Mouse (Mus musculus): ENCODE measurements at regions not wholly inside any gene's neighbourhood (a gene's known extent, or its start where the extent isn't known, plus 50 kb on each side); places are given as distances from the start of the nearest gene placed in this dataset.

DNA sequence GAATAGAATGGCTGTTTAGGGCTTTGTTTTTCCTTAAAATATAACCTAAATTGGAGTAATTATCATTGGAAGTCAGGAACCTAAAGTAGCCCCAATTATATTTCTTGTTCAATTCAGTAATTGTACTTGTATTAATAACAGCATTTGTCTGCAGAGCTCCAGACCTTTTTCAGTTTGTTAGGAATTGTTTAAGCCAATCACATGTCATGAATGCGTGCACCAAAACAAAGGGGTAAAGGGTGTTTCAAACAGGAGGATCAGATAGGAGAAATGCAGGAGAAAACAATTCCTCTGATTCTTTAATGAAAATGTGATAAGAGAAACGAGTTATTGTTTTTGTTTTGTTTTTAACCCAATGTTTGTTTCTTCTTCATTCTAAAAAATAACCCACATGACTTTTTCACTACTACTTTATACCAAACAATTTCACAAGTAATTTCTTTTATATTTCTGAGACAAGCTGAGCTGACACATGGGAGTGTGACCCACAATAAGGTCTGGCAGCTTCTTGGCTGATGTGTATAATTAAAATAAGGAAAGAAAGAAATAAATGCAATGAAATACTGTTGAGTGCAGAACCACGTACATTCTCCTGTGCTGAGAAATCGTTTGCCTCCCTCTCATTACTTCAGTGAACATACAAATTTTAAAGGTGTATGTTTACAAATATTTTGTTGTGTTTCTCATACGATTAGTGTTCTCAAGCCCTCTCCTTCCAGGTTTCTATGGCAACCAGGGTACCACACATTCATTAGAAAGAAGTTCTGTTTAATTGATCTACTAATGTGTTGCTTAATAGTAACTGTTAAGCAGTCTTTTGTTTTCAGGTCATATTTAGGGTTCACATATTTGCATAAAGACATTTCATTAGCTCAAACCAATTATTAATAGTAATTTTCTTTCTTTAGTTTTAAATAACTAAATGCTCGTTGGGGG lies 397.7 kb downstream of the Isl1 start:
- Histone ChIP-seq H3K4me3 (no peak overlapping the region), H3K36me3 (no peaks in the 10 kb centered on the region), H3K27me3 (no peaks in the 10 kb centered on the region), H3K27ac (no peak overlapping the region), H3K9ac (no peak overlapping the region), H3K4me2 (replicated peaks) (no peak overlapping the region), H3K9me3 (no peaks in the 10 kb centered on the region), H3K4me1 (no peaks in the 10 kb centered on the region)
- 73% methylated on average over 6 of the region's 6 CpGs for WGBS
- no peak for ATAC-seq (ENCODE audit: low FRiP score, low read depth)

- 69% methylated on average over 8 of the region's 8 CpGs for WGBS
These were observed 398.5 kb downstream of the Isl1 start for GRCm38 (mm10) chr13:115910866-115911449.

GRCm38 (mm10) chr13:115880616-115881015 lies 428.9 kb downstream of the Isl1 start:
- Histone ChIP-seq H3K27ac (no peak overlapping the region), H3K4me1 (no peaks in the 10 kb centered on the region), H3K4me3 (no peak overlapping the region), H3K9ac (no peak overlapping the region), H3K9me3 (no peaks in the 10 kb centered on the region), H3K36me3 (no peaks in the 10 kb centered on the region), H3K4me2 (replicated peaks) (no peak overlapping the region), H3K27me3 (no peaks in the 10 kb centered on the region)
- WGBS: 34% methylated on average over 1 of the region's 1 CpGs
- peak; percentile 73; the same call in 1 of the 2 replicates for ATAC-seq (ENCODE audit: low FRiP score, low read depth)

More at GRCm38 (mm10) chr13:115910866-115911449, 398.5 kb downstream of the Isl1 start:
- Histone ChIP-seq H3K4me1 (no peaks in the 10 kb centered on the region), H3K9me3 (no peaks in the 10 kb centered on the region), H3K9ac (no peak overlapping the region), H3K27ac (no peak overlapping the region), H3K27me3 (no peaks in the 10 kb centered on the region), H3K4me3 (no peak overlapping the region), H3K36me3 (no peaks in the 10 kb centered on the region), H3K4me2 (replicated peaks) (no peak overlapping the region)
- ATAC-seq (ENCODE audit: low FRiP score, low read depth): no peak

DNA sequence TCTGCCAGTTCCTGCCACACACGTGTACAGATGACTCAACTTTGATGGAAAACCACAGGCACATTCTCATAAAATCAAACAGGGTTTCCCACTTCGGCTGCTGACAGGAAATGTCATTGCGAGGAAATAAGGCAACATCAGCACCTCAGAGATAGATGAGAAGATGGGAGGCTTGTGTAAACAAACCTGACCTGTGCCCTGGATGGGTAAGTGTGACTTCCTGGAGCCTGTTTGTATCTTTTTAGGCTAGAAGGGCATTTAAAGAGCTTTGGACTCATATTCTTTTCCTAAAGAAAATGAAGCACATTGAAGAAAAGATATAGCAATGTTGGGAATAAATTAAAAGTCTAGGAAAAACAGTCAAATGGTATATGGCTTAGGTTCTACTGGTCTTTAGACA lies 449.0 kb downstream of the Isl1 start:
- no peaks in the 10 kb centered on the region for H3K36me3 ChIP-seq
- no peak overlapping the region for H3K9ac ChIP-seq
- H3K9me3 ChIP-seq: no peaks in the 10 kb centered on the region
- no peak overlapping the region for H3K4me2 ChIP-seq (replicated peaks)
- no peaks in the 10 kb centered on the region for H3K27me3 ChIP-seq
- H3K4me3 ChIP-seq: no peak overlapping the region
- no peaks in the 10 kb centered on the region for H3K4me1 ChIP-seq
- ATAC-seq (ENCODE audit: low FRiP score, low read depth): no peak
- 19% methylated on average over 3 of the region's 3 CpGs for WGBS
- H3K27ac ChIP-seq: no peak overlapping the region

GRCm38 (mm10) chr13:115856632-115857031 lies 452.9 kb downstream of the Isl1 start:
- Histone ChIP-seq H3K9ac (no peak overlapping the region), H3K27me3 (no peaks in the 10 kb centered on the region), H3K36me3 (no peaks in the 10 kb centered on the region), H3K9me3 (no peaks in the 10 kb centered on the region), H3K4me2 (replicated peaks) (no peak overlapping the region), H3K4me1 (no peaks in the 10 kb centered on the region), H3K27ac (no peak overlapping the region), H3K4me3 (no peak overlapping the region)
- 70% methylated on average over 4 of the region's 4 CpGs for WGBS
- no peak for ATAC-seq (ENCODE audit: low FRiP score, low read depth)

GRCm38 (mm10) chr13:115852689-115853356 lies 456.7 kb downstream of the Isl1 start:
- ATAC-seq (ENCODE audit: low FRiP score, low read depth): no peak
- H3K4me3 ChIP-seq: no peak overlapping the region
- H3K4me1 ChIP-seq: no peaks in the 10 kb centered on the region
- no peaks in the 10 kb centered on the region for H3K27me3 ChIP-seq
- H3K4me2 ChIP-seq (replicated peaks): no peak overlapping the region
- 50% methylated on average over 3 of the region's 3 CpGs for WGBS
- H3K36me3 ChIP-seq: no peaks in the 10 kb centered on the region
- no peak overlapping the region for H3K27ac ChIP-seq
- H3K9me3 ChIP-seq: no peaks in the 10 kb centered on the region
- no peak overlapping the region for H3K9ac ChIP-seq

DNA sequence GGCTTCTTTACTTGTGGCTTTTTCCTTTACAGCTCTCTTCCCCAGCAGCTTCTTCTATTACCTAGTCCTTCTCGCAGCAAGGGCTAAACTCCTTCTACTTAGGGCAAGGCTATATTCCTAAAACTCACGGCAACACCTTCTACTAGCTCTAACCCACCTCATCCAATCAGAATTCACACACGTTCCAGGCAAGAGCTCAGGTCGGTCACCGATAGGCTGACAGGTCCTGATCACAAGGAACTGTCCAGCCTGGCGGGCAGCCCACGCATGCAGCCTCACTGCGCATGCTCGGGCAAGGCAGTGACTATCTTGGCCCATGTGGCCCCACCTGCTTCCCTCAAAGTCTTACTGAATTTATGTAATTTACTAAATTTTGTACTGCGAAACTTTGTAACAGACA lies 466.4 kb downstream of the Isl1 start:
- H3K4me1 ChIP-seq: no peaks in the 10 kb centered on the region
- H3K36me3 ChIP-seq: no peaks in the 10 kb centered on the region
- no peak for ATAC-seq (ENCODE audit: low FRiP score, low read depth)
- H3K9ac ChIP-seq: no peak overlapping the region
- no peak overlapping the region for H3K4me2 ChIP-seq (replicated peaks)
- no peak overlapping the region for H3K27ac ChIP-seq
- no peaks in the 10 kb centered on the region for H3K9me3 ChIP-seq
- WGBS: 64% methylated on average over 10 of the region's 10 CpGs
- no peak overlapping the region for H3K4me3 ChIP-seq
- no peaks in the 10 kb centered on the region for H3K27me3 ChIP-seq

- Histone ChIP-seq H3K27ac (no peak overlapping the region), H3K27me3 (no peaks in the 10 kb centered on the region), H3K9ac (no peak overlapping the region), H3K36me3 (no peaks in the 10 kb centered on the region), H3K4me1 (peaks cover 11% of the 10 kb centered on the region), H3K4me3 (no peak overlapping the region), H3K9me3 (no peaks in the 10 kb centered on the region), H3K4me2 (replicated peaks) (no peak overlapping the region)
- 32% methylated on average over 6 of the region's 6 CpGs for WGBS
- ATAC-seq (ENCODE audit: low FRiP score, low read depth): peak; percentile 82
These were observed 473.2 kb downstream of the Isl1 start for GRCm38 (mm10) chr13:115836203-115836768.

GRCm38 (mm10) chr13:115825191-115825590 lies 484.3 kb downstream of the Isl1 start:
- no peak for ATAC-seq (ENCODE audit: low FRiP score, low read depth)
- H3K4me1 ChIP-seq: 0 out of 2 replicates have a peak, but pooled peaks cover 4% of the 10 kb centered on the region
- WGBS: 32% methylated on average over 6 of the region's 6 CpGs

GRCm38 (mm10) chr13:115822527-115822926 lies 487.0 kb downstream of the Isl1 start:
- H3K4me3 ChIP-seq: no peak overlapping the region
- no peaks in the 10 kb centered on the region for H3K27me3 ChIP-seq
- H3K36me3 ChIP-seq: no peaks in the 10 kb centered on the region
- no peak overlapping the region for H3K27ac ChIP-seq
- no peaks in the 10 kb centered on the region for H3K9me3 ChIP-seq
- 0 out of 2 replicates have a peak, but pooled peaks cover 4% of the 10 kb centered on the region for H3K4me1 ChIP-seq
- no peak overlapping the region for H3K9ac ChIP-seq
- ATAC-seq (ENCODE audit: low FRiP score, low read depth): no peak
- 47% methylated on average over 1 of the region's 1 CpGs for WGBS
- H3K4me2 ChIP-seq (replicated peaks): no peak overlapping the region

More at GRCm38 (mm10) chr13:115825191-115825590, 484.3 kb downstream of the Isl1 start:
- Histone ChIP-seq H3K27me3 (no peaks in the 10 kb centered on the region), H3K9me3 (no peaks in the 10 kb centered on the region), H3K4me2 (replicated peaks) (no peak overlapping the region), H3K4me3 (no peak overlapping the region), H3K36me3 (no peaks in the 10 kb centered on the region), H3K27ac (no peak overlapping the region), H3K9ac (no peak overlapping the region)

DNA sequence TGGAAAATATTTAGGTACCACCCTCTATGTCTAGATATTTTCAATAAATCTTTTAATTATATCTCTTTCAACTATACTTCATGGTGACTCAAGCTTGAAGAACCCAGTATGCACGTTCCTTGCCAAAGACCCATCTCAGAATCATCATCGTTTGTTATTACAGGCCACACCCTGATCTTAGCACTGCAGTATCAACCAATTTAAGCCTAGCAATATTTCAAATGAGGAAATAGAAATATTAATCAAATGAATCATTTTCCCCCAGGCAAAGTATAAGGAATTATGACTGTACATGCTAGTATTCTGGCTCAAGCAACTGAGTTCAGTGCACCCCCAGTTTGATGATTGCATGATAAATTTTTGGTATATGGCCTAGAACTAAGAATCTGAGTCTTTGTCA lies 495.3 kb downstream of the Isl1 start:
- Histone ChIP-seq H3K36me3 (no peaks in the 10 kb centered on the region), H3K4me1 (no peaks in the 10 kb centered on the region), H3K9ac (no peak overlapping the region), H3K27me3 (no peaks in the 10 kb centered on the region), H3K9me3 (no peaks in the 10 kb centered on the region), H3K27ac (no peak overlapping the region), H3K4me2 (replicated peaks) (no peak overlapping the region), H3K4me3 (no peak overlapping the region)
- no peak for ATAC-seq (ENCODE audit: low FRiP score, low read depth)
- 85% methylated on average over 2 of the region's 2 CpGs for WGBS

GRCm38 (mm10) chr13:115799294-115799693 lies 510.2 kb downstream of the Isl1 start:
- no peaks in the 10 kb centered on the region for H3K27me3 ChIP-seq
- H3K9ac ChIP-seq: no peak overlapping the region
- no peak overlapping the region for H3K4me2 ChIP-seq (replicated peaks)
- H3K9me3 ChIP-seq: no peaks in the 10 kb centered on the region
- no peak overlapping the region for H3K4me3 ChIP-seq
- H3K36me3 ChIP-seq: no peaks in the 10 kb centered on the region
- 23% methylated on average over 2 of the region's 2 CpGs for WGBS
- H3K27ac ChIP-seq: no peak overlapping the region
- H3K4me1 ChIP-seq: no peaks in the 10 kb centered on the region
- no peak for ATAC-seq (ENCODE audit: low FRiP score, low read depth)

Measured in limb, embryonic 13.5 days (tissue).